25 mouse cellular contexts compared by ENCODE assay signal in genomic region chr17:86503208-86503897, GRCm38 (mm10). TPM values are rescaled to one million over a fixed set of nuclear protein-coding genes. Genes with fewer than 3 reads are reported as not detected.
DNase-seq lines count a peak whose midpoint lies in the region; ATAC-seq and TF ChIP-seq lines count a peak whose summit lies in the region.
"Had no signal": no experiment of that assay in that cellular context is flagged by ENCODE, and none has a peak within 500 bp of the region (broad histone marks: within the 10 kb centered on the region; RNA-seq: fewer than 3 reads in every experiment).

No protein-coding gene starts in this region.

- H3K27me3 ChIP-seq in liver, postnatal 0 days (ENCODE audit: insufficient read depth, low read length) = no peaks in the 10 kb centered on the region
- no peaks in the 10 kb centered on the region for H3K27me3 ChIP-seq in testis, adult 2 months (ENCODE audit: control insufficient read depth, insufficient read depth, low read length)
- H3K27me3 ChIP-seq: CH12.LX; embryonic facial prominence, embryonic 12.5 days; forebrain, embryonic 13.5 days; forebrain, embryonic 15.5 days; Patski had no signal

- intact Hi-C loops in gastrocnemius, adult 2 months (cut with DNase I) = no loop called here

- ATAC-seq in liver, postnatal 0 days = peak; percentile 93
- ATAC-seq: activated CD4-positive, CD25-positive, alpha-beta regulatory T cell, adult 4 months; CD4-positive, CD25-positive, alpha-beta regulatory T cell, adult 4 months; forebrain, embryonic 13.5 days; forebrain, embryonic 15.5 days; Patski had no signal

- H3K4me3 ChIP-seq in gastrocnemius, adult 2 months = no peak overlapping the region
- no peak overlapping the region for H3K4me3 ChIP-seq in liver, postnatal 0 days (ENCODE audit: low read depth, low read length)
- H3K4me3 ChIP-seq in testis, adult 2 months (ENCODE audit: control insufficient read depth, low read depth, low read length) = peak overlapping the region; percentile 63
- H3K4me3 ChIP-seq: embryonic facial prominence, embryonic 10.5 days; embryonic facial prominence, embryonic 12.5 days; forebrain, embryonic 13.5 days; forebrain, embryonic 15.5 days had no signal

- H3K4me1 ChIP-seq in liver, postnatal 0 days (ENCODE audit: insufficient read depth) = peaks cover 13% of the 10 kb centered on the region; the same call in 1 of the 2 replicates
- peaks cover 14% of the 10 kb centered on the region for H3K4me1 ChIP-seq in testis, adult 2 months (ENCODE audit: control insufficient read depth, insufficient read depth, low read length)
- H3K4me1 ChIP-seq: forebrain, embryonic 13.5 days; forebrain, embryonic 15.5 days had no signal

- H3K27ac ChIP-seq in gastrocnemius, adult 2 months = peak overlapping the region; percentile 48
- peak overlapping the region; percentile 84 for H3K27ac ChIP-seq in liver, postnatal 0 days (ENCODE audit: low read depth)
- no peak overlapping the region for H3K27ac ChIP-seq in testis, adult 2 months (ENCODE audit: control insufficient read depth, insufficient read depth, low read depth, low read length)
- H3K27ac ChIP-seq: embryonic facial prominence, embryonic 10.5 days; embryonic facial prominence, embryonic 12.5 days; forebrain, embryonic 13.5 days; forebrain, embryonic 15.5 days had no signal

- no peak overlapping the region for H3K4me2 ChIP-seq in liver, postnatal 0 days (ENCODE audit: low read depth, low read length)
- H3K4me2 ChIP-seq: embryonic facial prominence, embryonic 12.5 days; forebrain, embryonic 13.5 days; forebrain, embryonic 15.5 days had no signal

- no peak for TF ChIP-seq POLR2A in testis, adult 2 months (IDR thresholded peaks at IDR 0.05; ENCODE audit: control insufficient read depth, low read depth, low read length)

- WGBS in liver, postnatal 0 days (ENCODE audit: insufficient replicate concordance) = 63% methylated on average over 9 of the region's 9 CpGs

- no peak for TF ChIP-seq CTCF in gastrocnemius, adult 2 months (IDR thresholded peaks at IDR 0.05)
- no peak for TF ChIP-seq CTCF in liver, postnatal 0 days (IDR thresholded peaks at IDR 0.05; ENCODE audit: low read depth)
- no peak for TF ChIP-seq CTCF in testis, adult 2 months (IDR thresholded peaks at IDR 0.05; ENCODE audit: control insufficient read depth, insufficient read depth, insufficient replicate concordance, low read depth, low read length)

- H3K9ac ChIP-seq in liver, postnatal 0 days (replicated peaks) = no peak overlapping the region
- H3K9ac ChIP-seq: embryonic facial prominence, embryonic 12.5 days; forebrain, embryonic 13.5 days; forebrain, embryonic 15.5 days had no signal

- no peaks in the 10 kb centered on the region for H3K9me3 ChIP-seq in liver, postnatal 0 days (ENCODE audit: low read length)
- H3K9me3 ChIP-seq: embryonic facial prominence, embryonic 10.5 days; embryonic facial prominence, embryonic 12.5 days; forebrain, embryonic 13.5 days; forebrain, embryonic 15.5 days had no signal

- no peaks in the 10 kb centered on the region for H3K36me3 ChIP-seq in liver, postnatal 0 days (replicated peaks; ENCODE audit: insufficient read depth, low read length)
- H3K36me3 ChIP-seq in testis, adult 2 months (ENCODE audit: control insufficient read depth, insufficient read depth, low read length) = no peaks in the 10 kb centered on the region
- H3K36me3 ChIP-seq: embryonic facial prominence, embryonic 10.5 days; embryonic facial prominence, embryonic 12.5 days; forebrain, embryonic 15.5 days; G1E had no signal

- no peak for DNase-seq in gastrocnemius, adult 2 months
- no peak for DNase-seq in gastrocnemius, adult 18-20 months (ENCODE audit: low spot score)
- peak; percentile 54 for DNase-seq in liver, postnatal 0 days
- DNase-seq in liver = no peak
- no peak for DNase-seq in testis, postnatal 14 days (ENCODE audit: low spot score)
- DNase-seq: adrenal gland, adult 8-10 months; adrenal gland, postnatal 14 days; adrenal gland, postnatal 36 days; B cell, adult 2 months; cerebellum, adult 11-12 months; cerebellum, adult 2 months; cerebellum, adult 9-10 months; cerebellum, postnatal 10 days; cerebellum, postnatal 25 days had no signal

- TF ChIP-seq EP300 in liver, postnatal 0 days (IDR thresholded peaks at IDR 0.05; ENCODE audit: low read depth) = peak; percentile 86

RNA-seq across cellular contexts. Expression of gene Gm10309, which starts 1.7 kb away (rescaled TPM):
- under 1 TPM; 0.13 to 0.22 TPM for total RNA-seq in gastrocnemius, adult 2 months (2021)
- under 1 TPM in 1 of 2 experiments, not detected in 1; 0.11 TPM for total RNA-seq in gastrocnemius, adult 18-20 months (2021)
- polyA plus RNA-seq in liver, postnatal 0 days (2015; fragmentation: Nextera tagmentation; extraction: Ambion mirVana) = 0.05 TPM in 1 of 2 replicates, not detected in the other
- 5.3 and 5.4 TPM in 2 replicates for polyA plus RNA-seq in testis, adult 2 months (2012; rRNA removed)
- total RNA-seq: adrenal gland, postnatal 14 days; adrenal gland, postnatal 36 days had no signal
- polyA plus RNA-seq: cerebellum, adult 2 months; cortical plate, adult 2 months; G1E; Patski had no signal
